Mouse (Mus musculus): ENCODE measurements around the gene Nifk. TPM values are rescaled to one million over a fixed set of nuclear protein-coding genes. Genes with fewer than 3 reads are reported as not detected.

The Nifk gene
- 74.5 and 84.7 TPM in 2 replicates for polyA plus RNA-seq (2014; fragmentation: Nextera tagmentation; extraction: Ambion mirVana)

GRCm38 (mm10) chr1:118321661-118322201, at the start of gene Nifk:
Nifk (plus strand) TSS chr1:118321839.
- under 1% methylated on average over 27 of the region's 37 CpGs for WGBS
- Histone ChIP-seq H3K4me1 (ENCODE audit: control insufficient read depth, insufficient read depth, low read length) (peaks cover 6% of the 10 kb centered on the region), H3K36me3 (ENCODE audit: control insufficient read depth, insufficient read depth, low read length) (peaks cover 29% of the 10 kb centered on the region), H3K9ac (ENCODE audit: low read depth, low read length) (peak within 1 kb of the TSS; percentile 86), H3K27ac (replicated peaks; ENCODE audit: low read depth, low read length) (no peak within 1 kb of the TSS; the same call in 1 of the 2 replicates), H3K4me3 (ENCODE audit: low read depth, low read length) (peak within 1 kb of the TSS; percentile 80), H3K27me3 (replicated peaks; ENCODE audit: control insufficient read depth, insufficient read depth, low read length) (no peaks in the 10 kb centered on the region), H3K9me3 (ENCODE audit: control insufficient read depth, low read length) (no peaks in the 10 kb centered on the region), H3K4me2 (ENCODE audit: low read depth, low read length) (peak within 1 kb of the TSS; percentile 83)
- ATAC-seq (ENCODE audit: low read depth) (peak; percentile 95), DNase-seq (ENCODE audit: low spot score) (peak; percentile 98)

DNA sequence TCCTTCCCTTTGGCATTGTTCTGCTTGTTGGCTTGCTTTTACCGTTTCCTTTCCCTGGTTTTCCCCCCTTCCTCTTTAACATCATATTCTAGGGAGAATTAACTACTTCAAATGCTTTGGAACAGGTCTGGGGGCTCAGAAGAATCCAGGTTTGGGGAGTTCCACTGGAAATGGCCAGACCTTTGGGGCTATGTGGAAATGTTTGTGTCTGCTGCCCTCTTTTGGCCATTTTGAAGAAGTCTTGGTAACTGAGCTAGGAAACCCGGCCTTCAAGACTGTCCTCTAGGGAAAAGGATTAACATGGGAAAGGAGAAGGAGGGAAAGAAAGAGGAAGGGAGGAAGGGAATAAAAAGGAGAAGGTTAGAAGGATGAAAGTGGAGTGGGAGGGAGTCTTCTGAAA, 46.5 kb upstream of the Nifk start:
- H3K36me3 ChIP-seq (ENCODE audit: control insufficient read depth, insufficient read depth, low read length), result no peaks in the 10 kb centered on the region
- H3K27me3 ChIP-seq (replicated peaks; ENCODE audit: control insufficient read depth, insufficient read depth, low read length), result no peaks in the 10 kb centered on the region
- H3K4me3 ChIP-seq (ENCODE audit: low read depth, low read length), result no peak overlapping the region
- peak; percentile 50 for DNase-seq (ENCODE audit: low spot score)
- no peaks in the 10 kb centered on the region for H3K9me3 ChIP-seq (ENCODE audit: control insufficient read depth, low read length)
- WGBS, result 9% methylated on average over 2 of the region's 2 CpGs
- no peak overlapping the region for H3K9ac ChIP-seq (ENCODE audit: low read depth, low read length)
- no peak for ATAC-seq (ENCODE audit: low read depth)
- H3K4me1 ChIP-seq (ENCODE audit: control insufficient read depth, insufficient read depth, low read length), result no peaks in the 10 kb centered on the region
- H3K4me2 ChIP-seq (ENCODE audit: low read depth, low read length), result no peak overlapping the region
- H3K27ac ChIP-seq (replicated peaks; ENCODE audit: low read depth, low read length), result no peak overlapping the region

DNA sequence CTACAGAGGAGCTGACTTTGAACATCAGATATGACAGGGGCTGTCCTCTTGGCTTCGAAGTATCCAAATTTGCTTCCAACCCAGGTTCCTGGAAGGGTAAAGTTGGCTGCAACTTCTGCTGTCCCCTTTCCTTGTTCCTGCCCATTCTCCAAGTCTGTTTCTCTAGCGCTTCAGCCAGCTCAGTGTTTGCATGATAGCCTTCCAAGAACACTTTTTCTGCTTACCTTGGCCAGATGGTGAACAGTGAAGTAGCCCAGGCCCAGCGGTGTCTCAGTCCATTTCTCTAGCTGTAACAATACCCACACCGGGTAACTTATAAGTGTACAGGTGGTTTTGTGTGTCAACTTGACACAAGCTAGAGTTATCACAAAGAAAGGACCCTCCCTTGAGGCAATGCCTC, 29.3 kb upstream of the Nifk start:
- 85% methylated on average over 4 of the region's 4 CpGs for WGBS
- H3K27ac ChIP-seq (replicated peaks; ENCODE audit: low read depth, low read length), result no peak overlapping the region
- ATAC-seq (ENCODE audit: low read depth) (no peak), DNase-seq (ENCODE audit: low spot score) (no peak)
- H3K4me2 ChIP-seq (ENCODE audit: low read depth, low read length), result no peak overlapping the region
- H3K27me3 ChIP-seq (replicated peaks; ENCODE audit: control insufficient read depth, insufficient read depth, low read length), result no peaks in the 10 kb centered on the region
- peaks cover 26% of the 10 kb centered on the region for H3K36me3 ChIP-seq (ENCODE audit: control insufficient read depth, insufficient read depth, low read length)
- H3K9ac ChIP-seq (ENCODE audit: low read depth, low read length), result no peak overlapping the region
- no peaks in the 10 kb centered on the region for H3K4me1 ChIP-seq (ENCODE audit: control insufficient read depth, insufficient read depth, low read length)
- H3K9me3 ChIP-seq (ENCODE audit: control insufficient read depth, low read length), result no peaks in the 10 kb centered on the region
- no peak overlapping the region for H3K4me3 ChIP-seq (ENCODE audit: low read depth, low read length)

GRCm38 (mm10) chr1:118294192-118294591, 27.4 kb upstream of the Nifk start:
- Histone ChIP-seq H3K9ac (ENCODE audit: low read depth, low read length) (no peak overlapping the region), H3K27ac (replicated peaks; ENCODE audit: low read depth, low read length) (no peak overlapping the region), H3K4me3 (ENCODE audit: low read depth, low read length) (no peak overlapping the region), H3K9me3 (ENCODE audit: control insufficient read depth, low read length) (no peaks in the 10 kb centered on the region), H3K36me3 (ENCODE audit: control insufficient read depth, insufficient read depth, low read length) (peaks cover 42% of the 10 kb centered on the region), H3K4me2 (ENCODE audit: low read depth, low read length) (no peak overlapping the region), H3K27me3 (replicated peaks; ENCODE audit: control insufficient read depth, insufficient read depth, low read length) (no peaks in the 10 kb centered on the region), H3K4me1 (ENCODE audit: control insufficient read depth, insufficient read depth, low read length) (no peaks in the 10 kb centered on the region)
- DNase-seq (ENCODE audit: low spot score) (no peak), ATAC-seq (ENCODE audit: low read depth) (no peak)
- WGBS, result 93% methylated on average over 3 of the region's 3 CpGs

DNA sequence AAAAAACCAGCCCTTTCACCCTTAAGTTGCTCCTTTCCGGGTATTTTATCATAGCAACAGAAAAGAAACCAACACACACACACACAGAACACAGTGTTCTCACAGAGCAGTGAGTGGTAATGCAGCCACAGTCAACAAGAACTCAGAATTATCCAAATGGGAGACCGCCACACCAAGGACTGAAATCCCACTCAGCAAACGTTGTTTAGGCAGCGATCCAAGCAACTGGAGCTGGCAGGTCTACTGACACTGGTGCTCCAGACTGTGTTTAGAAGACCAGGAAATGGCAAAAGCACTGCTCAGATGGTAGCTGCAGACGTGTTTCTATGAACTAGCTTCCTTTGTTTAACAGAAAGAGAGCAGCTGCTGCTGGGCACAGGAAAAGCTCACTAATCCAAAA, 26.8 kb upstream of the Nifk start:
- DNase-seq (ENCODE audit: low spot score) (peak; percentile 45), ATAC-seq (ENCODE audit: low read depth) (no peak)
- Histone ChIP-seq H3K27ac (replicated peaks; ENCODE audit: low read depth, low read length) (no peak overlapping the region), H3K36me3 (ENCODE audit: control insufficient read depth, insufficient read depth, low read length) (peaks cover 49% of the 10 kb centered on the region), H3K4me3 (ENCODE audit: low read depth, low read length) (no peak overlapping the region), H3K4me2 (ENCODE audit: low read depth, low read length) (no peak overlapping the region), H3K4me1 (ENCODE audit: control insufficient read depth, insufficient read depth, low read length) (no peaks in the 10 kb centered on the region), H3K27me3 (replicated peaks; ENCODE audit: control insufficient read depth, insufficient read depth, low read length) (no peaks in the 10 kb centered on the region), H3K9ac (ENCODE audit: low read depth, low read length) (no peak overlapping the region), H3K9me3 (ENCODE audit: control insufficient read depth, low read length) (no peaks in the 10 kb centered on the region)
- WGBS, result 66% methylated on average over 5 of the region's 5 CpGs

DNA sequence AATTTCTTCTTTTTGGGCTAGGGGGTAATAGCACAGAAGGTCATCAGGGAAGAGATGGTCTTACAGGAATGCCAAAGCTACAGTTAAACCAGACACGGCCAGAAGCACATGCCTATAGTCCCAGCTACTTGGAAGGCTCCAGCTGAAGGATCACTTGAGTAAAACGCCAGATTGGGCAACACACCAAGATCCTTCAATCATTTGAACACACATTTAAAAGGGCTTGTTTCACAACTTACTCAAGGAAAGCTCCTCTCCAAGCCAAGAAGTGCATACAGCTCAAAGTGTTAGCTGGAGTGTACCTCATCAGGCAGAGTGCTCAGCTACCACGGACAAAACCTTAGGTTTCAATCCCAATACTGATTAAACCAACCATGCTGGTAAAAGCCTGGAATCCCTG, 25.0 kb upstream of the Nifk start:
- no peak overlapping the region for H3K27ac ChIP-seq (replicated peaks; ENCODE audit: low read depth, low read length)
- H3K4me1 ChIP-seq (ENCODE audit: control insufficient read depth, insufficient read depth, low read length), result no peaks in the 10 kb centered on the region
- no peak overlapping the region for H3K4me3 ChIP-seq (ENCODE audit: low read depth, low read length)
- ATAC-seq (ENCODE audit: low read depth) (no peak), DNase-seq (ENCODE audit: low spot score) (no peak)
- H3K9ac ChIP-seq (ENCODE audit: low read depth, low read length), result no peak overlapping the region
- no peaks in the 10 kb centered on the region for H3K27me3 ChIP-seq (replicated peaks; ENCODE audit: control insufficient read depth, insufficient read depth, low read length)
- WGBS, result 85% methylated on average over 3 of the region's 3 CpGs
- no peaks in the 10 kb centered on the region for H3K9me3 ChIP-seq (ENCODE audit: control insufficient read depth, low read length)
- no peak overlapping the region for H3K4me2 ChIP-seq (ENCODE audit: low read depth, low read length)
- peaks cover 65% of the 10 kb centered on the region for H3K36me3 ChIP-seq (ENCODE audit: control insufficient read depth, insufficient read depth, low read length)

DNA sequence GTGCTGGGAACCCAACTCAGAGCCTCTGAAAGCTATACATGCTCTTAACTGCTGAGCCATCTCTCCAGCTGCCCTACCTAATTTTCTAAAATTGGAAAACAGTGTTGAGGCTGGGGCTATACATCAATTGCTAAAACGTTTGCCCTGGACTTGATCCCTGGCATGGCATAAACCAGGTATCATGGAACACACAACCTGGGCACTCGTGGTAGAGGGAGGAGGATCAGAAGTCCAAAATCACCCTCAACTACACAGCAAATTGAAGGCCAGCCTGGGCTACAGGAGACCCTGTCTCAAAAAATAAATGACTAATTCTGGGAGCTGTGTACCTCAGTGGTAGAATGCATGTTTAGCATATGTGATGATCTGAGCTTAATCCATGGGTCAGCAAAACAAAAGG, 23.9 kb upstream of the Nifk start:
- DNase-seq (ENCODE audit: low spot score), result no peak
- Histone ChIP-seq H3K9ac (ENCODE audit: low read depth, low read length) (no peak overlapping the region), H3K4me2 (ENCODE audit: low read depth, low read length) (no peak overlapping the region), H3K9me3 (ENCODE audit: control insufficient read depth, low read length) (no peaks in the 10 kb centered on the region), H3K4me3 (ENCODE audit: low read depth, low read length) (no peak overlapping the region), H3K27ac (replicated peaks; ENCODE audit: low read depth, low read length) (no peak overlapping the region), H3K4me1 (ENCODE audit: control insufficient read depth, insufficient read depth, low read length) (no peaks in the 10 kb centered on the region), H3K36me3 (ENCODE audit: control insufficient read depth, insufficient read depth, low read length) (peaks cover 76% of the 10 kb centered on the region), H3K27me3 (replicated peaks; ENCODE audit: control insufficient read depth, insufficient read depth, low read length) (no peaks in the 10 kb centered on the region)
- 90% methylated on average over 2 of the region's 2 CpGs for WGBS
- ATAC-seq (ENCODE audit: low read depth), result no peak

DNA sequence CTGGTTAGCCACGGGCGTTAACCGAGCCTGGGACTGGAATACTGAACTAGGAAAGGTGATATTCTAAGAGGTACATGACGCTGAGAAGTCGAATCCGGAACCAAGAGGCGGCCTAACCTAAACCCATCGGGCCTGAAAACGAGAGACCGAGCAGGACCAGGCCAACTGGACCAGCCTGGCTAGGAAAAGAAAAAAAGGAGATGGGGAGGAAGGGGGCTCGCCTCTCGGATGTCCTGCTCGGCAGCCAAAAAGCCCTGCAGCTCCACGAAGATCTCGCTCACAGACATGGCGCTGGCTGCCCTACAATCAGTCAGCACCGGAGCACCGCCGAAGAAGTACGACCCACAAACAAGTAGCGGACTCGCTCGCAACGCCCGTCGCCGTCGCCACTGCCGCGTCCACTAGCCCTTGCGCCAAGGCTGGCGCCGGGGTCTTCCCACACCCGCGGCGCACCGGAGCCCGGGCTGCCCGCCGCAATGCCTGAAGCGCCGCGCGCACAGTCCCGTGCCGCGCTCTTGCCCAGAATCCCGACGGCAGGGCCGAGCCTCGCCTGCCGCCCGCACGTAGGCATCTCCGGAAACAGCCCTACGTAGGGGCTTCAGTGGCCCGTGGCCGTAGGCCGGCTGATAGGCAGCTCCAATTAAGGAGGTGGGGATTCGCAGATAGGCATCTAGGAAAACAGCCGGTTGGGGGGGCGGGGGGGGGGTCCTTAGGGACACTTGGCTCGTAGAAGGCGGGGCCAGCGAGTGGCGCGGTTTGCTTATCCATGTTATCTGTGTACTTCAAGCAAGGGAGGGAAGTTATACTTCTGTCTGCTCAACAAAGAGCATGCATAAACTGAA, 10.6 kb upstream of the Nifk start:
- Histone ChIP-seq H3K27ac (replicated peaks; ENCODE audit: low read depth, low read length) (peak overlapping the region; percentile 93), H3K36me3 (ENCODE audit: control insufficient read depth, insufficient read depth, low read length) (peaks cover 15% of the 10 kb centered on the region), H3K9me3 (ENCODE audit: control insufficient read depth, low read length) (no peaks in the 10 kb centered on the region), H3K27me3 (replicated peaks; ENCODE audit: control insufficient read depth, insufficient read depth, low read length) (no peaks in the 10 kb centered on the region), H3K9ac (ENCODE audit: low read depth, low read length) (peak overlapping the region; percentile 95), H3K4me2 (ENCODE audit: low read depth, low read length) (peak overlapping the region; percentile 73), H3K4me3 (ENCODE audit: low read depth, low read length) (peak overlapping the region; percentile 84), H3K4me1 (ENCODE audit: control insufficient read depth, insufficient read depth, low read length) (peaks cover 6% of the 10 kb centered on the region)
- ATAC-seq (ENCODE audit: low read depth) (peak; percentile 99), DNase-seq (ENCODE audit: low spot score) (peak; percentile 96)
- WGBS, result under 1% methylated on average over 36 of the region's 67 CpGs

Data from embryonic facial prominence, embryonic 14.5 days (tissue).